Mouse (Mus musculus): ENCODE measurements around the gene Ttc34.

The Ttc34 gene

DNA sequence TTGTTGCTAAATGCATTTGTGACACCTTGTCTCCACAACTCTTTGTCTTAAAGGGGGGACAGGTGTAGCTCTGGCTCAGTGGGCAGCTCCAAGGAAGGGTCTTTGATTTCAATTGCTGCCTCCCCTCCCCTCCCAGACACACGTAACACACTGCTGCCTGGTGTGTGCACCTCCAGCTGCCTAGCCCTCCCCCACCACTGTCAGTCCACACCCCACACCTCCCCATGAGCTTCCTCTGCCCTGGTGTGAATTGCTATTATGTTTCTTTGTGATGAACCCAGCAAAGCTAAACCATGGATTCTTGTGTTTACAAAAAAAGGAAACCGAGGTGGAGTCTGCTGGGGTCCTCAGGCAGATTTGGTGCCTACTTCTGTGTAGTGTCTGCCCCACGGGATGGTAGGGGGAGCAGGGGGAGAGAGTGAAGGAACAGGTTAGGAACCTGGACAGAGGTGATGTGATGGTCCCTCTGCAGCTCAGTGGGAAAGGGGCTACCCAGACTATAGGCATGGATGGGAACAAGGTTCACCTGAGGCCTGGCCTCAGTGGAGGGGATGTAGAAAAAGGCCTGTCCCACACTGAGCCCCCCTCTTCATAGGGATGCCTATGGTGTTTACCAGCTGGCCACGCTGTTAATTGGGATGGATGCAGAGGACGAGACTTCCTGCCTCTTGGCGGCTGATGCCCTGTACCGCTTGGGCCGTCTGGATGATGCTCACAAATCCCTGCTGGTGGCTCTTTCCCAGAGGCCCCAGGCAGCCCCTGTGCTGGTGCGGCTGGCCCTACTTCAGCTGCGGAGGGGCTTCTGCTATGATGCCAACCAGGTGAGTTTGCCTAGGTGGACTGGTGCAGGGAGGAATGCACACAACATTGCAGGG, 20.3 kb downstream of the Ttc34 start:
- no peak for DNase-seq

DNA sequence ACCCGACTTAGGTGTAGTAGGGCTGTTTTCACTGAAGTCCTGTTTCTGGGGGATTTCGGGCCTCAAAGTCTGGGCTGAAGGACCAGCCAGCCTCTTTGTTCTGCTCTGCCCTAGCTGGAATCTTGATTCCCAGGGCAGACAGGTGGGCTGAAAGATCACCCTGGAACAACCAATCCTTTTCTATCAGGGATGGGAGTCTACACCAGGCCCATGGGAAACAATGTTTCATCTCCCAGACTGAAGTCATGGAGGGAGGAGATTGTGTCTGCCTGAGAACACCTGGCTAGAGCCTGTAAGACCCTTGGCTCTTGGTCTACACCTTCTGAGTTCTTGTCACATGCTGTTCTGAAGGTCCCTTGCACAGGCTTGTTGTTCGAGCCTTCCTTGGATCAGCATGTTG, 21.3 kb downstream of the Ttc34 start:
- no peak for DNase-seq

DNA sequence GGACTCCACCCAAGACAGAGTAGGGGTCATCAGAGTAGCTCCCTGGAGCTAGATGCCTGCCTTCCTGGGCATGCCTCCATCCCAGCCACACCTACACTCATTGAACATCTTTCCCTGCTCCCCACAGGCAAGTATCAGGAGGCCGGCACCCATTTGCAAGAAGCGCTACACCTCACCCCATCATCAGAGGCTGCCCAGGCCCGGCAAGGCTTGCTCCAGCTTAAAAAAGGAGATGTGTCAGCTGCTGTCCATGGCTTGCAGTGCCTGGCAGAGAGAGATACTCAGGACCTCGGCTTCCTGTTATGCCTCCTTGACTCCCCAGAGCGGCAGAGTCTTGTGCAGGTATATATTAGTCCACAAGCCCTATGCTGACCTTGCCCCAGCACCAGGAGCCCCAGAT, 24.7 kb downstream of the Ttc34 start:
- no peak for DNase-seq

DNA sequence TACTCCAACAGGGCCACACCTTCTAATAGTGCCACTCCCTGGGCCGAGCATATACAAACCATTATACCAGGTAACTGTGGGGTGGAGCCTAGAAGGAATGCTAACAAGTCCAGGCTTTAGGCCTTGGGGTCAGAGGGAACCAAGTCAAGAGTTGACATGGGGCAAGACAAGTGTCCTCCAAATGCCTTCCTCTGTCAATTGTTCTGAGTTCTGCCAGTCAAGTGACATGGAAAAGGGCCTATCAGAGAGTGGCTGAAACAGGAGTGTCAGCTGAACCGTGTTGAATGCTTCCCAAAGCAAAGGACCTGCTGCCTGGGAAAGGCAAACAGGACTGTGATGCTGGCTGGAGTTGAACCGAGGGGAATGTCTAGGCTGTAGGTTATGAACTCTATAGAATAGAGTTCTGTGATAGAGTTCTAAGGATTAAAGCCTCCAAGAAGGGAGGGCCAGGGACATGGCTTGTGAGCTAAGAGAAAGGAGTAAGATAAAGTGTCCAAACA, 26.2 kb downstream of the Ttc34 start:
- DNase-seq = no peak

DNA sequence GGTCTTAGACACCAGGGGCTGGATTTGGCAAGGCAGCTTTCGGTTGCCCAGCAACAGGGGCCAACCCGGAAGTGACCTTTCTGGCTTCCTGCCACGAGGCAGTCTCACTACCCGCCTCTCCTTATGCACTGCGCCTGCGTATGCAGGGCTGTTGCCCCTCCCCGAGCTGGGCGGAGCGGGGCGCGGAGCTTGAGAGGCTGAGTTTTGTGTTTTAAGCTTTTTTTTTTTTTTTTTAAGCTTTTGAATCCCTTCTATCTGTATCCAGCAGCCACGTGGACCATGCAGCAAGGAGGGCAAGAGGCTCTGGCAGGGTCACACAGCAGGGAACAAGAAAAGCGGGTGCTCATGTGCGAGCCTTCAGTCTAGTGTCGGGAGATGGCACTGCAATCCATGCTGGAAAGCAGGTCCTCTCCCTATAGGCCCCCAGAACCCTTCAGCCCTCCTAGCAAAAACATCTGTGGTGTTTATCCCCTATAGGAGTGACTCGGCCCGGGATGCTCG, 27.1 kb downstream of the Ttc34 start:
- peak; percentile 91 for DNase-seq

DNA sequence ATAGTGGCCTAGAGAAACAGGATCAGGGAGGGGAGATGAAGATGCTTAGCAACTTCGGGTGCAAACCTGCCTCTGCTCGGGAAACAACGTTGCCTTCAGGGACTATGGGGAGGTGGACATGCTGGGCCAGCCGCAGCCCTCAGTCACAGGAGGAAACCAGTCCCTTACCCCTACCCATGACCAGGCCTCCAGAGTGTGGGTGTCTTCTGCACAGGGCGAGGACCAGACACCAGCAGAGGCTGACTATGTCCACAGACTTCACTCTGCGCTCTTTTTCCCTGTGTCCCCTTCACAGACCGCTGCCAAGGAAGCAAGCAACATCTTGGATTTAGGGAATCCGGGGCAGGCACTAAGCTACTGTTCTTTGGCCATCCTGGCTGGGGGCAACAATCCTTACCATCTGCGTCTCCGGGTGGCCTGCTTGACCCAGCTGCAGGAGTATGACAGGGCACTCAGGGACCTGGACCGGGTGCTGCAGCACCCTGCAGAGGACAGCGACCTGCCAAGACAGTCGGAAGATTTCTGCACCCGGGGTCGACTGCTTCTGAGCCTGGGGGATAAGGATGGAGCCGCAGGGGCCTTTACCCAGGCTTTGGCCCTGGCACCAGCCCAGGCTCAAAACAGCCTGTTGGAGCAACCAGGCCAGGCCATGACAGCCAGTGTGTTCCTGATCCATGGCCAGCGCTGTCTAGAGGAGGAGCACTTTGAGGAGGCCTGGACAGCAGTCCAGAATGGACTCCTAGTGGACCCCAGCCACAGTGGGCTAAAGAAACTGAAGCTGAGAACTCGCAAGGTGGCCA, 27.9 kb downstream of the Ttc34 start:
- no peak for DNase-seq

DNA sequence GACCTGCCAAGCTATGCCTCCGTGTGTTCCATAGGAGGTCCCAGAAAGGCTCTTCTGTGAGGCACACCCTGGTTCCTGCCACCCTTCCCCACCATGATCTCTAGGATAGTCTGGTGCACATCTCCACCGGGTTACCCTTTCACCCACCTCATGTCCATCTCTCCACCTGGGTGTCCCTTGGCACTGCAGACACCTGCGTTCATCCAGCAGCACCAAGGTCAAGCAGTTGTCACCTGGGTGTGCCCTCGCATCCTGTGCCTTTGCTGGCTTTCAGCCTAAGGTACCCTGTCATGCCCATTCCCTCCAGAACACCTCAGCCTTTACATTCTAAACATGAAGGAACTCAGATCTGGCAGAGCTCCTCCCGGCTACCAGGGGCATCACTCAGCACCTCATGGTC, 29.1 kb downstream of the Ttc34 start:
- DNase-seq = no peak

DNA sequence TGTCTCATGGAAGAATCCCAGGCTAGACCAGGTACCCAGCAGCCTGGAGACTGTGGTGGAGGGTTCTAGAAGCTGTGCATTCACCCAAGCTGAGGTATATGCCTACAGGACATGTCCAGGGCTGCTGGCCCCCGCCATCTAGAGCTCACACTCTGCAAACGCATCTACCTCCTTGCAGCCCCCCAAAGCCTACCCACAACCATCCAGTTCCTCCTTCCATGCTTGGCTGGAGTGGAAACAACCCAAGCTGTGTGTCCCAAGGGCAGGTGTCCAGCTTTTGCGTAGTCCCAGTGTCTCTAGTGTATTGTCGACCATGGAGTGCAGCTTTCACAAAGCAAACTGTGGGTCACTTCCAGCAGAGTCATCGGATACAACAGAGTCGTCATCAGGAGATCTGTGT, 30.0 kb downstream of the Ttc34 start:
- DNase-seq = no peak

DNA sequence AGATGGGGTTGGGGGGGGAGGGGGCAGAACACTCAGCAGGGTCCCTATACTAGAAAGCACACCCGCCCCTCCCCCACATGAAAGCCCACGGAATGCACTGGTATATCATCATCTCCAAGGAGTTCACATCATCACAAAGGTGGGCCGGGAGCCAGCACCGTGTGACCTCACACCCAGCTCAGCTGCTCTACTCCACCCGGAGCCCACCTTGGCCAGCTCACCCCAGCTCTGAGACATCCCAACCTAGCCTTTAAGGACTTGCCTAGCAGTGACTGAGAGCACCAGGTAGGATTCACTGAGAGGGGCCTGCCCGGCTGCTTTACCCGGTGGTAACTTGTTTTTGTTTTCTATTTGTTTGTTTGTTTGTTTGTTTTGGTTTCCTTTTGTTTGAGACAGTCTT, 32.2 kb downstream of the Ttc34 start, which contains the start of gene Mmel1:
TSS of gene Mmel1 (plus strand) at position 146 of the 400 bp plus-strand sequence.
- no peak for DNase-seq

DNA sequence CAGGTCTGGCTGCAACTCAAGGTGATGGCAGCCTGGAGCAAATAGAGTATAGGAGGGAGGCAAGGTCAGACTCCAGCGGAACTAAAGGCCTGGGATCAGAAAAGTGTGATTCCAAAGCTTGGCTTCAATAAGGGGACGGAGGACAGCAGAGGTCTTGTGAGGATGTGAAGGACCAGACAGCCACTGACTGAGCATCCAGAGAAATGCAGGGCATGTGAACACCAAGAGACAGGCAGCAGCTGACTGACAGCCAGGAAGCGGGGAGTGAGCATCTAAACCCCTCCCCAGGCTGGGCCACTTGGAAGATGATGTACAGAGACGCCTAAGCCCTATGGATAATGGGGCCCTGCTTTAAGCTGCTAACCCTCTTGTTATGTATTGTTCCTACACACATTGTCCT, 33.5 kb downstream of the Ttc34 start:
- DNase-seq = no peak

DNA sequence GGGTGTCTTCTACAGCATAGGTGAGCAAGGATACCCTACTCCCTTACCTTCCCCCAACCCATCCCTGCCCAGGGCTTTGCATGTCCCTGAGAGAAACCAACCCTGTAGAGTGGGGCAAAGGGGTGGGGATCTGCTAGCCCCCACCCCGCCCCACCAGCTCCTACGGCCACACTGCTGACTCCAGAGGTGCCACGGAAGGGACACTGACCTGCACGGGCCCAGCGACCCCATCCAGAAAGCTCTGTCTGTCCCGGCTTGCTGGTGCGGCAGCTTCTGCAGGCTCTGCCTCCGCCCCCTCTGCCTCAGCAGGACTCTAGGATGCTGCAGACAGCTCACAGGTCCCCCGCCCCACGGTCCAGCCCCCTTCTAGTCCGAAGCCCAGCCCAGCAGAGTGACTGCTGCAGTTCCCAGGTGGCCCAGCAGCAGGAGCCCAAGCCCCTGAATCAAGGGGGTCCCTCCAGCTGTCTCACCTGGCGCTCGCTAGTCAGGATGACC, 34.5 kb downstream of the Ttc34 start:
- no peak for DNase-seq

DNA sequence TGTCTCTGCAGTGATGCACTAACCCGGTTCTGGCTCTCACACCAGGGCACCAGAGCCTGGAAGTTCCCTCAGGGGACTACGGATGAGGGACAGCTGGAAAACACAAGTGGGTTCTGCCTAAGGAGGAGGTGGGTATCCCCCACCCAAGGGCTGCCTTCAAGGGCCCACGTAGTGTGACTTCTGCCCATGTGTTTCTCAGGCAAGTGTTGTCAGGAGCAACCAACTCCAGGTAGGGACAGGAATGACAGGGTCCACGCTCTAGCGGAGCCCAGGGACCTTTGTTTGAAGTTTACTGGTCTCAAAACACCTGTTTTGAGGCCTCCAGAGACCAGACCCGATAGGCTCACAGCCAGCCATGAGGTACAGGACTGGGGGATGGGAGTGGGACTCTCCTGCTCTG, 35.9 kb downstream of the Ttc34 start:
- no peak for DNase-seq

DNA sequence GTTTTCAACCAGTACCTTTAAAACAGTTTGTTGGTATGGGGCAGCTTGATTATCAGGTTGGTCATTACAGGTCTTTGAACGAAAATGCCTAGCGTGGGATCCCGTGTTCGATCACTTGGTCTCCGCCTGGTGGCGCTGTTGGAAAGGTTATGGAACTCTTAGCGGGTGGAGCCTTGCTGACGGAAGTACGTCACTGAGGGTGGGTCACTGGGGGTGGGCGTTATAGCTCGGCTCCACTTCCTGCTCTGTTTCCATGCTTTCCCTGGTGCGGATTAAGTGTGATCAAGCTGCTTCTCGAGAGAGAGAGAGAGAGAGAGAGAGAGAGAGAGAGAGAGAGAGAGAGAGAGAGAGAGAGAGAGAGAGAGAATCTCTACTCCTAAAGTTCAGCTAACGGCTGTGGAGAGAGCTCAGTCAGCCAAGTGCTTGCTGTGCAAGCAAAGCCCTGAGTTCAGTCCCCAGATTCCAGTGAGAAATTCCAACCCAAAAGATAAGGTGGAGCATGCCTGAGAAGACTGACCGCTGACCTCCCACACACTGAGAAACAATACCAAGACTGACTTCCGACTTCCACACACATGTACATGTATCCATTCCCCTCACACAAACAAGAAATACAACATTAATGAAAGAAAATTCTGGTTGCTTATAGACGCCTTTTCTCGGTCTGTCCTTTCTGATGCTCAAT, 40.7 kb downstream of the Ttc34 start:
- DNase-seq = peak; percentile 76

DNA sequence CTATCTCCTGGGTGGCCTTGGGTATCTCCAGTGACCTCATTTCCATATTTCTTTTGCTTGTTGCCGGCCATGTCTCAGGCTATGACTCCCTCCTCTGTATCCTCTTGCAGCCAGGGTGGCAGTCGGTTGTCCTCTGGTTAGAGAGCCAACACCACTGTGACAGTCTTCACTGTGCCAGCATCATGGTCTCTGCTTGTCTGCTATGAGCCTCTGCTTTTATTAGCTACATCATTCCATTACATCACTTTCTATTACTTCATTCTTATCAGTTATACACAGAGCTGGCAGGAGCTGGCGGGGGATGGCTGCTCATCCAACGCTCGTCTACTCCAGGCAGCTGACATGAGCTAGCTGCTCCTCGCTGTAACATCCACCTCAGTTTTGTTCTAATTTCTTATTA, 43.5 kb downstream of the Ttc34 start:
- DNase-seq = no peak

DNA sequence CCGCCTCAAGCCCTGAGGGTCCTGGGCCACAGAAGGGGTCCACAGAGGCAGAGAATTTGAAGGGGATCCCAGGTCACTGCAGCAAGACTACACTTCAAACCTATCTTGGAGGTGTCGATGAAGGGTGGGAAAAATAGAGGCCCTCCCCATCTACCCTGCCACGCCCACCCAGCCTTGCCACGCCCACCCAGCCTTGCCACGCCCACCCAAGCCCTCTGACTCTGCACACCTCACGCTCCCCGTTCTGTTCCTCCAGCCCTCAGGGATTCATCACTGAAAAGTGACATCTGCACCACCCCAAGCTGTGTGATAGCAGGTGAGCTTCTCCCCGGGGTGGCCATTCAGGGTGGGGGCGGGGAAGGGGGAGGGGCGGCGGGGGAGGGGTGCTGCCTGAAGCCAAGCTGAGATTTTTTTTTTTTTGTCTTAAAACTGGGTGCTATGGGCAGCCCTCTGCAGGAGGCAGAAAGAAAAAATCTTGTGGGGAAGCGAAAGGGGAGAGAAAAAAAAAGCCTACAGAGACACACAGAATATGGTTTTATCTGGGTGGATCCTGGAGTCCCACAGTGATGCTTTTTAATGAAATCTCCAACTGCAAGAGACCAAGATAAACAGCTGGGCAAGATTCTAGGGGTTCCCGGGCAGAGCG, 44.9 kb downstream of the Ttc34 start:
- DNase-seq = no peak

DNA sequence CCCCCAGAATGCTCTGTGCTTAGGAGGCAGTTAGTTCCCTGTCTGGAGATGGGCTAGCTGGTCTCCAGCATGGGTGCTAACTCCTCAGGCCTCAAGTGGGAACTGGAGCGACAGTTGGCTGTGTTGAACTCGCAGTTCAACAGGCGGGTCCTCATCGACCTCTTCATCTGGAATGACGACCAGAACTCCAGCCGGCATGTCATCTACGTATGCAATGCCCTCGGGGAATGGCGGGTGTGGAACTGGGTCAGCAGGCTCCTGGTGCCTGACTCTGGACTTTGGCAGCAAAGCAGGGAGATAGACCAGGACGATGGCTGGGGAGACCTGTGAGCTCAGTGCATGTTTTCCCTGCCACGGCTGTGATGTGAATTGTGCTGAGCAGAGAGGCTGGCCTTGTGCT, 48.2 kb downstream of the Ttc34 start:
- no peak for DNase-seq

DNA sequence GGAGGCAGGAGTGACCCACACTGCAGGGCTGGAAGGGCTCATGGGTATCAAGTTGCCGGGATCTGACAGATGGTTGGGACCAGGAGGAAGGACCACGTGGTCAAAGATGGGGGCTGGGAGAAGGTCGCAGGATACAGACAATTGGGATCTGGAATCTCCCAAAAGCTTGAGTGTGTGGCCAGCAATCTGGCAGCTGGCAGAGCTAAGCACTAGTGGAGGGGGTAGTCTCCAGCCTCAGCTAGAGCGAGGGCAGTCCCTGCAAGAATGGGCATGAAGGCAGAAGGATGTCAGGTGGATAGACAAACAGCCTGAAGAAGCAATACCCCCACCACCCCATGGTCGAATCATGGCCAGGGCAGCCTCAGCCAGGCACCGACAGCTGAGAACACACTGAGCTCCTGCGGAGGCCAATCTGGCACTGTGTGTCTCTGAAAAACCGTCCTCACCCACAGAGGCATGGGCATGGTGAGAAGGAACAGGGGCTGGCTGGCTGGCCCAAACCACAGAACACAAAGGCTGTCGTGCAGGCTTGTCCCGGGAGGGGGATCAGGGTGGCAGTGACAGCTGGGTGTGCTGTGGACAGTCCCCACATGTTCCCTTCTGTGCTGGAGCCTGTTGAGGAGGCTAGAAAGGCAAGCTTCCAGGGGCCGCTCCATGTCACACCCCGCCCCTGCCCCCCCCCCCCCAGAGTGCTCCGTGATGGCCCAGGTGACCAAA, 49.8 kb downstream of the Ttc34 start:
- no peak for DNase-seq

DNA sequence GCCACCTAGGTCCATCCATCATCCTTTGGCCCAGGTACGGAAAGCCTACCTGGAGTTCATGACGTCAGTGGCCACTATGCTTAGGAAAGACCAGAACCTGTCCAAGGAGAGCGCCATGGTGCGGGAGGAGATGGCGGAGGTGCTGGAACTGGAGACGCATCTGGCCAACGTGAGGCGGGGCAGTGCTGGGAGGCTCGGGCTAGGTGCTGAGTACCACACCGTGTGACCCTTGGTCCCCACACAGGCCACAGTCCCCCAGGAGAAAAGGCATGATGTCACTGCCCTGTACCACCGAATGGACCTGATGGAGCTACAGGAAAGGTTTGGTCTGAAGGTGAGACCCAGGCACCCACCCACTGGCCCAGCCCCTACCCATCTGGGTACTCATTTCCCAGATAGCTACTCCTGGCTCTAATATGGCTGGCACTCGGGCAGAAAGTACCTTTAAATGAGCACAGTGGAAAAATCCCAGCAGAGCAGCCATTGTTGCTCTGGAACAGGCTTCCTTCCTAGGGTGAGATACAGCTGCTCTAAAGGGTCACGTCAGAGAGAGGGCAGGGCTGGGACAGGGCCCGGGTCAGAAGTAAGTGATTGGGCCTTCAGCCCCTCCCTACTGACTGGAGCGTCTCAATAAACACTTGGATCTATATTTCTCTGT, 50.5 kb downstream of the Ttc34 start:
- no peak for DNase-seq

DNA sequence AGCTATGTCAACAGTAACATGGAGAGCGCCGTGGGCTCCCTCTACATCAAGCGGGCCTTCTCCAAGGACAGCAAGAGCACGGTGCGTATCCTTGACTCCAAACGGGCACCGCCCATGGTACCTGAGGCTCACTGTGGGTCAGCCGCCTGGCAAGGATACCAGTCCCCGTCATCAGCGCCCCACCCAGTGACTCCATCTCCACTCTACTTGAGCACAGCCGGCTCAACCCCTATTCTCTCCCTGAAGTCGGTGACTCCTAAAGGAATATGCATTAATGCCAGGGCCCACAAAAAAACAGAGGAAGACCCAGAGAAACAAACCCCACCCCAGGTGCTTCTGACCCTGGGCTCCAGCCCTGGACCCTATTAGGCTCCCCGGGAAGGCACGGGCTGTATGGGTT, 53.6 kb downstream of the Ttc34 start:
- DNase-seq = no peak

DNA sequence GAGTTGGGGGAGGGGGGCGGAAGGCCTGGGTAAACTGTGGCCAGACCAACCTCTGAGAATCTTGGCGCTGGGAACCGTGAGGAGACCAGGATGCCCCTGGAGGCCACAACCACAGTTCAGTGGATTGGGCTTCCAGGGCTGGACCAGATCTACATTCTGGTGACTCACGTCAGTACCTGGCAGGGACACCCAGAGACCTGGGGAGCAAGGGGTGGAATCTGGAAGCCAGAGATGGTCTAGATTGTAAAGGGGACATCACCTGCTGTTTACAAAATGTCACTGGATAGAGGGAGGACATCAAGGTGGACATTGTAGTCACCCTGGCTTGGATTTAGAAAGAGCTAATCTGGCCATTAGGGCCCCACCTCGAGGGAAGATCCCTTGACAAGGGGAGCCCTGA, 58.3 kb downstream of the Ttc34 start:
- DNase-seq = no peak

All from kidney, adult 11 months (tissue).